Mouse (Mus musculus) lung, postnatal 36 days (tissue): Measurements from ENCODE around the gene Atp13a4.
A peak's percentile ranks its signal among the peaks of the same experiment; 100 is the strongest.

Experiments used
- DNase-seq: peaks from one replicate; pipeline ENCODE4 v3.0.0; 2022; ENCODE audit warnings: mixed read lengths

Gene Atp13a4

GRCm38 (mm10) chr16:29544829-29545228 lies at the start of gene Atp13a4:
Gene Atp13a4 (minus strand): TSS chr16:29544864.
- no peak for DNase-seq

- no peak for DNase-seq
Observed at GRCm38 (mm10) chr16:29592171-29592570, 47.5 kb upstream of the Atp13a4 start.

- DNase-seq = no peak
Observed at GRCm38 (mm10) chr16:29579787-29580176, 35.1 kb upstream of the Atp13a4 start.

GRCm38 (mm10) chr16:29579167-29579786 lies 34.6 kb upstream of the Atp13a4 start, which contains the start of gene Opa1:
Gene Opa1 (plus strand): TSS chr16:29579334.
- DNase-seq = peak; percentile 96

- peak; percentile 16 for DNase-seq
Observed at GRCm38 (mm10) chr16:29575620-29576019, 31.0 kb upstream of the Atp13a4 start.

GRCm38 (mm10) chr16:29574013-29574412 lies 29.3 kb upstream of the Atp13a4 start:
- DNase-seq = no peak

- DNase-seq = peak; percentile 73
Observed at GRCm38 (mm10) chr16:29560869-29561268, 16.2 kb upstream of the Atp13a4 start.

- no peak for DNase-seq
Observed at GRCm38 (mm10) chr16:29560454-29560853, 15.8 kb upstream of the Atp13a4 start.

- DNase-seq = no peak
Observed at GRCm38 (mm10) chr16:29559667-29560066, 15.0 kb upstream of the Atp13a4 start.

- DNase-seq = peak; percentile 44
Observed at GRCm38 (mm10) chr16:29541261-29541683, 3.4 kb downstream of the Atp13a4 start.

GRCm38 (mm10) chr16:29539906-29540305 lies 4.8 kb downstream of the Atp13a4 start:
- DNase-seq = no peak

- no peak for DNase-seq
Observed at GRCm38 (mm10) chr16:29536411-29537204, 8.1 kb downstream of the Atp13a4 start.

GRCm38 (mm10) chr16:29535866-29536265 lies 8.8 kb downstream of the Atp13a4 start:
- DNase-seq = no peak

- DNase-seq = no peak
Observed at GRCm38 (mm10) chr16:29533641-29534040, 11.0 kb downstream of the Atp13a4 start.

GRCm38 (mm10) chr16:29527085-29527484 lies 17.6 kb downstream of the Atp13a4 start:
- peak; percentile 73 for DNase-seq

GRCm38 (mm10) chr16:29526585-29526984 lies 18.1 kb downstream of the Atp13a4 start:
- DNase-seq = no peak

GRCm38 (mm10) chr16:29512495-29512894 lies 32.2 kb downstream of the Atp13a4 start:
- DNase-seq = no peak

GRCm38 (mm10) chr16:29510743-29511142 lies 33.9 kb downstream of the Atp13a4 start:
- no peak for DNase-seq

GRCm38 (mm10) chr16:29509881-29510280 lies 34.8 kb downstream of the Atp13a4 start:
- no peak for DNase-seq

GRCm38 (mm10) chr16:29504671-29505070 lies 40.0 kb downstream of the Atp13a4 start:
- DNase-seq = no peak

- no peak for DNase-seq
Observed at GRCm38 (mm10) chr16:29504198-29504597, 40.5 kb downstream of the Atp13a4 start.

- no peak for DNase-seq
Observed at GRCm38 (mm10) chr16:29491031-29491430, 53.6 kb downstream of the Atp13a4 start.

- no peak for DNase-seq
Observed at GRCm38 (mm10) chr16:29481439-29481838, 63.2 kb downstream of the Atp13a4 start.

GRCm38 (mm10) chr16:29480396-29480795 lies 64.3 kb downstream of the Atp13a4 start:
- peak; percentile 69 for DNase-seq
